In genomic region chr10:96955776-96956448, GRCm38 (mm10) we compare ENCODE assay signal across 11 mouse cellular contexts.
DNase-seq lines count a peak whose midpoint lies in the region; ATAC-seq lines count a peak whose summit lies in the region.
"Had no signal": no experiment of that assay in that cellular context is flagged by ENCODE, and none has a peak within 500 bp of the region (broad histone marks: within the 10 kb centered on the region; RNA-seq: fewer than 3 reads in every experiment).

No protein-coding gene starts in this region.

- peak overlapping the region; percentile 18; the same call in 1 of the 2 replicates for H3K4me2 ChIP-seq in heart, embryonic 13.5 days
- H3K4me2 ChIP-seq in forebrain, embryonic 13.5 days = peak overlapping the region; percentile 54
- H3K4me2 ChIP-seq in midbrain, embryonic 15.5 days = peak overlapping the region; percentile 37
- H3K4me2 ChIP-seq: liver, embryonic 13.5 days had no signal

- no peak for ATAC-seq in heart, embryonic 13.5 days (ENCODE audit: extremely low read depth, insufficient number of reproducible peaks, low FRiP score, low TSS enrichment)
- peak; percentile 83 for ATAC-seq in forebrain, embryonic 13.5 days
- peak; percentile 51 for ATAC-seq in midbrain, embryonic 15.5 days (replicated peaks)
- ATAC-seq in CD4-positive, CD25-positive, alpha-beta regulatory T cell, adult 4 months = no peak

- no peak for DNase-seq in heart, embryonic 10.5 days (ENCODE audit: low spot score)
- DNase-seq in brain, adult 2 months (ENCODE audit: low read depth, low spot score) = peak; percentile 67
- DNase-seq in spleen, postnatal 4 days (ENCODE audit: low spot score in 2 of 2) = no peak
- no peak for DNase-seq in heart, postnatal 4 days
- DNase-seq: adrenal gland, postnatal 25 days; liver, embryonic 13.5 days; spleen, adult 18-20 months had no signal

- no peaks in the 10 kb centered on the region for H3K4me1 ChIP-seq in heart, embryonic 13.5 days
- no peaks in the 10 kb centered on the region for H3K4me1 ChIP-seq in heart, embryonic 10.5 days
- H3K4me1 ChIP-seq in forebrain, embryonic 13.5 days = peaks cover 19% of the 10 kb centered on the region
- peaks cover 21% of the 10 kb centered on the region for H3K4me1 ChIP-seq in midbrain, embryonic 15.5 days
- H3K4me1 ChIP-seq: liver, embryonic 13.5 days had no signal

- H3K9ac ChIP-seq in heart, embryonic 13.5 days = no peak overlapping the region
- peak overlapping the region; percentile 37 for H3K9ac ChIP-seq in forebrain, embryonic 13.5 days
- no peak overlapping the region for H3K9ac ChIP-seq in midbrain, embryonic 15.5 days
- H3K9ac ChIP-seq: liver, embryonic 13.5 days had no signal

- WGBS in heart, embryonic 13.5 days = 53% methylated on average over 16 of the region's 16 CpGs
- WGBS in heart, embryonic 10.5 days = 64% methylated on average over 16 of the region's 16 CpGs
- 3% methylated on average over 16 of the region's 16 CpGs for WGBS in forebrain, embryonic 13.5 days
- 5% methylated on average over 16 of the region's 16 CpGs for WGBS in midbrain, embryonic 15.5 days

- no peaks in the 10 kb centered on the region for H3K27me3 ChIP-seq in heart, embryonic 13.5 days (replicated peaks)
- H3K27me3 ChIP-seq in heart, embryonic 10.5 days (ENCODE audit: insufficient read depth, poor library complexity, severe bottlenecking) = no peaks in the 10 kb centered on the region
- no peaks in the 10 kb centered on the region for H3K27me3 ChIP-seq in forebrain, embryonic 13.5 days
- no peaks in the 10 kb centered on the region for H3K27me3 ChIP-seq in midbrain, embryonic 15.5 days (replicated peaks)
- H3K27me3 ChIP-seq: liver, embryonic 13.5 days had no signal

- no peak overlapping the region for H3K27ac ChIP-seq in heart, embryonic 13.5 days (replicated peaks)
- H3K27ac ChIP-seq in heart, embryonic 10.5 days = no peak overlapping the region
- H3K27ac ChIP-seq in forebrain, embryonic 13.5 days = peak overlapping the region; percentile 78
- H3K27ac ChIP-seq in midbrain, embryonic 15.5 days = peak overlapping the region; percentile 74
- H3K27ac ChIP-seq: liver, embryonic 13.5 days had no signal

- H3K4me3 ChIP-seq in heart, embryonic 13.5 days = no peak overlapping the region
- H3K4me3 ChIP-seq in heart, embryonic 10.5 days = no peak overlapping the region
- peak overlapping the region; percentile 8; the same call in 1 of the 2 replicates for H3K4me3 ChIP-seq in forebrain, embryonic 13.5 days
- no peak overlapping the region for H3K4me3 ChIP-seq in midbrain, embryonic 15.5 days
- H3K4me3 ChIP-seq: liver, embryonic 13.5 days had no signal

- no peaks in the 10 kb centered on the region for H3K36me3 ChIP-seq in heart, embryonic 13.5 days
- no peaks in the 10 kb centered on the region for H3K36me3 ChIP-seq in heart, embryonic 10.5 days
- H3K36me3 ChIP-seq in forebrain, embryonic 13.5 days (ENCODE audit: poor library complexity, severe bottlenecking) = no peaks in the 10 kb centered on the region
- H3K36me3 ChIP-seq in midbrain, embryonic 15.5 days (replicated peaks) = no peaks in the 10 kb centered on the region
- H3K36me3 ChIP-seq: liver, embryonic 13.5 days had no signal

- no peaks in the 10 kb centered on the region for H3K9me3 ChIP-seq in heart, embryonic 13.5 days
- H3K9me3 ChIP-seq in heart, embryonic 10.5 days = no peaks in the 10 kb centered on the region
- H3K9me3 ChIP-seq in forebrain, embryonic 13.5 days (replicated peaks) = no peaks in the 10 kb centered on the region
- no peaks in the 10 kb centered on the region for H3K9me3 ChIP-seq in midbrain, embryonic 15.5 days
- H3K9me3 ChIP-seq: liver, embryonic 13.5 days had no signal

Comparison
In these comparisons a context has a peak if more than half of its experiments do, and no peak if none do; other contexts are left out.
1. ATAC-seq: peak in forebrain, embryonic 13.5 days (single experiment) and midbrain, embryonic 15.5 days (single experiment); none in heart, embryonic 13.5 days (single experiment) and CD4-positive, CD25-positive, alpha-beta regulatory T cell, adult 4 months (single experiment).
2. H3K27ac ChIP-seq: peak in forebrain, embryonic 13.5 days (single experiment) and midbrain, embryonic 15.5 days (single experiment); none in heart, embryonic 13.5 days (single experiment) and heart, embryonic 10.5 days (single experiment).
3. Peak in every context shown above with its lines, with median percentiles within 50 percentile points of each other: H3K4me2 ChIP-seq.